Mouse (Mus musculus): Measurements from ENCODE around the gene Slc36a1. TPM values are rescaled to one million over a fixed set of nuclear protein-coding genes. Genes with fewer than 3 reads are reported as not detected.

Slc36a1 gene
- polyA plus RNA-seq, 1 experiment from 2014 or later, result 1.9 TPM

- no peak overlapping the region for H3K4me2 ChIP-seq (ENCODE audit: low read length)
- 75% methylated on average over 8 of the region's 8 CpGs for WGBS
- no peaks in the 10 kb centered on the region for H3K36me3 ChIP-seq (ENCODE audit: insufficient read depth, low read length)
- no peak overlapping the region for H3K27ac ChIP-seq
- no peak for TF ChIP-seq CTCF (IDR thresholded peaks at IDR 0.05; ENCODE audit: low read depth)
- no peak for DNase-seq (ENCODE audit: low spot score)
- H3K9ac ChIP-seq (ENCODE audit: low read depth, low read length), result no peak overlapping the region
- H3K9me3 ChIP-seq (replicated peaks; ENCODE audit: low read length), result no peaks in the 10 kb centered on the region
- H3K4me3 ChIP-seq (replicated peaks; ENCODE audit: low read depth, low read length), result no peak overlapping the region
- no peaks in the 10 kb centered on the region for H3K4me1 ChIP-seq (replicated peaks; ENCODE audit: insufficient read depth, low read length)
- no peak for ATAC-seq (replicated peaks; ENCODE audit: low FRiP score, low read depth)
- H3K27me3 ChIP-seq (ENCODE audit: insufficient read depth, low read length), result no peaks in the 10 kb centered on the region
Measured at GRCm38 (mm10) chr11:55197740-55198510, 6.2 kb upstream of the Slc36a1 start.

- no peak for ATAC-seq (replicated peaks; ENCODE audit: low FRiP score, low read depth)
- WGBS, result 4% methylated on average over 17 of the region's 17 CpGs
- Histone ChIP-seq H3K4me3 (replicated peaks; ENCODE audit: low read depth, low read length) (peak overlapping the region; percentile 69), H3K36me3 (ENCODE audit: insufficient read depth, low read length) (no peaks in the 10 kb centered on the region), H3K9ac (ENCODE audit: low read depth, low read length) (peak overlapping the region; percentile 67), H3K27ac (no peak overlapping the region), H3K4me1 (replicated peaks; ENCODE audit: insufficient read depth, low read length) (0 out of 2 replicates have a peak, but pooled peaks cover 10% of the 10 kb centered on the region), H3K27me3 (ENCODE audit: insufficient read depth, low read length) (no peaks in the 10 kb centered on the region), H3K9me3 (replicated peaks; ENCODE audit: low read length) (no peaks in the 10 kb centered on the region), H3K4me2 (ENCODE audit: low read length) (peak overlapping the region; percentile 100)
- TF ChIP-seq CTCF (IDR thresholded peaks at IDR 0.05; ENCODE audit: low read depth), result no peak
- DNase-seq (ENCODE audit: low spot score), result no peak
Measured at GRCm38 (mm10) chr11:55204602-55205001, 452 bp downstream of the Slc36a1 start.

- ATAC-seq (replicated peaks; ENCODE audit: low FRiP score, low read depth) (no peak), DNase-seq (ENCODE audit: low spot score) (no peak)
- TF ChIP-seq CTCF (IDR thresholded peaks at IDR 0.05; ENCODE audit: low read depth), result no peak
- no peaks in the 10 kb centered on the region for H3K36me3 ChIP-seq (ENCODE audit: insufficient read depth, low read length)
- no peak overlapping the region for H3K9ac ChIP-seq (ENCODE audit: low read depth, low read length)
- H3K27me3 ChIP-seq (ENCODE audit: insufficient read depth, low read length), result no peaks in the 10 kb centered on the region
- H3K4me1 ChIP-seq (replicated peaks; ENCODE audit: insufficient read depth, low read length), result peaks cover 15% of the 10 kb centered on the region; the same call in 1 of the 2 replicates
- WGBS, result 33% methylated on average over 6 of the region's 6 CpGs
- no peak overlapping the region for H3K4me3 ChIP-seq (replicated peaks; ENCODE audit: low read depth, low read length)
- no peak overlapping the region for H3K4me2 ChIP-seq (ENCODE audit: low read length)
- H3K27ac ChIP-seq, result no peak overlapping the region
- no peaks in the 10 kb centered on the region for H3K9me3 ChIP-seq (replicated peaks; ENCODE audit: low read length)
Measured at GRCm38 (mm10) chr11:55208001-55208690, 4.0 kb downstream of the Slc36a1 start.

- Histone ChIP-seq H3K27ac (no peak overlapping the region), H3K36me3 (ENCODE audit: insufficient read depth, low read length) (no peaks in the 10 kb centered on the region), H3K4me2 (ENCODE audit: low read length) (no peak overlapping the region), H3K4me1 (replicated peaks; ENCODE audit: insufficient read depth, low read length) (peaks cover 15% of the 10 kb centered on the region; the same call in 1 of the 2 replicates), H3K9me3 (replicated peaks; ENCODE audit: low read length) (no peaks in the 10 kb centered on the region), H3K9ac (ENCODE audit: low read depth, low read length) (no peak overlapping the region), H3K27me3 (ENCODE audit: insufficient read depth, low read length) (no peaks in the 10 kb centered on the region), H3K4me3 (replicated peaks; ENCODE audit: low read depth, low read length) (no peak overlapping the region)
- no peak for TF ChIP-seq CTCF (IDR thresholded peaks at IDR 0.05; ENCODE audit: low read depth)
- 52% methylated on average over 2 of the region's 2 CpGs for WGBS
- ATAC-seq (replicated peaks; ENCODE audit: low FRiP score, low read depth) (no peak), DNase-seq (ENCODE audit: low spot score) (no peak)
Measured at GRCm38 (mm10) chr11:55209032-55209431, 4.9 kb downstream of the Slc36a1 start.

GRCm38 (mm10) chr11:55209626-55210353, 5.6 kb downstream of the Slc36a1 start:
- H3K27me3 ChIP-seq (ENCODE audit: insufficient read depth, low read length), result no peaks in the 10 kb centered on the region
- H3K36me3 ChIP-seq (ENCODE audit: insufficient read depth, low read length), result no peaks in the 10 kb centered on the region
- H3K4me1 ChIP-seq (replicated peaks; ENCODE audit: insufficient read depth, low read length), result peaks cover 14% of the 10 kb centered on the region; the same call in 1 of the 2 replicates
- H3K9me3 ChIP-seq (replicated peaks; ENCODE audit: low read length), result no peaks in the 10 kb centered on the region
- ATAC-seq (replicated peaks; ENCODE audit: low FRiP score, low read depth) (0 out of 2 replicates have a peak, but pooled peaks have one; percentile 29), DNase-seq (ENCODE audit: low spot score) (no peak)
- no peak overlapping the region for H3K4me3 ChIP-seq (replicated peaks; ENCODE audit: low read depth, low read length)
- H3K9ac ChIP-seq (ENCODE audit: low read depth, low read length), result no peak overlapping the region
- H3K27ac ChIP-seq, result no peak overlapping the region
- 56% methylated on average over 6 of the region's 6 CpGs for WGBS
- no peak overlapping the region for H3K4me2 ChIP-seq (ENCODE audit: low read length)
- no peak for TF ChIP-seq CTCF (IDR thresholded peaks at IDR 0.05; ENCODE audit: low read depth)

GRCm38 (mm10) chr11:55213518-55213917, 9.4 kb downstream of the Slc36a1 start:
- H3K4me3 ChIP-seq (replicated peaks; ENCODE audit: low read depth, low read length), result no peak overlapping the region
- no peak for DNase-seq (ENCODE audit: low spot score)
- 91% methylated on average over 4 of the region's 4 CpGs for WGBS

More at GRCm38 (mm10) chr11:55213518-55213917, 9.4 kb downstream of the Slc36a1 start:
- no peak overlapping the region for H3K9ac ChIP-seq (ENCODE audit: low read depth, low read length)
- H3K27me3 ChIP-seq (ENCODE audit: insufficient read depth, low read length), result no peaks in the 10 kb centered on the region
- H3K9me3 ChIP-seq (replicated peaks; ENCODE audit: low read length), result no peaks in the 10 kb centered on the region
- ATAC-seq (replicated peaks; ENCODE audit: low FRiP score, low read depth), result no peak
- peaks cover 6% of the 10 kb centered on the region; the same call in 1 of the 2 replicates for H3K4me1 ChIP-seq (replicated peaks; ENCODE audit: insufficient read depth, low read length)
- TF ChIP-seq CTCF (IDR thresholded peaks at IDR 0.05; ENCODE audit: low read depth), result no peak
- H3K27ac ChIP-seq, result no peak overlapping the region
- H3K36me3 ChIP-seq (ENCODE audit: insufficient read depth, low read length), result no peaks in the 10 kb centered on the region
- H3K4me2 ChIP-seq (ENCODE audit: low read length), result no peak overlapping the region
